Mouse (Mus musculus) E14TG2a.4 (cell line): ENCODE data around the gene Rpl11.

Experiments used
- CTCF ChIP-seq: conservative IDR thresholded peaks from 2 replicates; pipeline ENCODE4 v1.5.1; 2014; ENCODE audit warnings: low read length
- NANOG ChIP-seq: IDR thresholded peaks from 2 replicates; pipeline ENCODE4 v1.6.1; 2014; ENCODE audit warnings: borderline replicate concordance, low read length, mixed read lengths
- POU5F1 ChIP-seq: IDR thresholded peaks from 2 replicates; pipeline ENCODE4 v1.6.1; 2014; ENCODE audit warnings: low read length, borderline replicate concordance

- no peak for TF ChIP-seq CTCF
- no peak for TF ChIP-seq NANOG
- no peak for TF ChIP-seq POU5F1
These were observed 35.1 kb upstream of the Rpl11 start for GRCm38 (mm10) chr4:136088364-136088763.
